Mouse (Mus musculus): ENCODE data around the gene Mfng.

DNA sequence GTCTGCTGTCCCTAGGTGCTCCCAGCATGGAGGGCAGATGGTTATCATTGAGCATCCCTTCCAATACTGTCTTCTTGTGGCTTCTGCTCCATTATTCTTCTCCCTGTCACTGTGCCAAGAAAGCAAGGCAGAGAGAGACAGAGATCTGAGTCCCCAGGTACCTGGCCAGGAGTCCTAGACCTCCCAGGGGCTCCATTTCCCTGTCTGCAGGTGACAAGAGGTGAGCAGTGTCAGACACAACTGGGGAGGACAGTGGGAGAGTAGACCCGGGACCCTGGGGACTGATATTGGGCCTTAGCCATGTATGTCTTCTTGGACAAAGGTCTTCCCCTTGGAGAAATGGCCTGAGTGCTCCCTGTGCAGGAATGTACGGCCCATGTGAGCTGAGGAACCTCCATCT is 32.1 kb upstream of the Mfng start:
- TF ChIP-seq CTCF (conservative IDR thresholded peaks at IDR 0.05 in 1 of 2, IDR thresholded peaks at IDR 0.05 in 1 of 2; ENCODE audit: low read depth in 2 of 2, low read length in 2 of 2) (no peak), EP300 (IDR thresholded peaks at IDR 0.05; ENCODE audit: low read length) (no peak), UBTF (IDR thresholded peaks at IDR 0.05; ENCODE audit: low read depth, low read length) (no peak), MAX (IDR thresholded peaks at IDR 0.05; ENCODE audit: low read length) (no peak), ELF1 (IDR thresholded peaks at IDR 0.05; ENCODE audit: low read depth, low read length) (no peak)

Measured in CH12.LX (cell line).